Mouse (Mus musculus): ENCODE measurements around the gene Zfhx3. TPM values are rescaled to one million over a fixed set of nuclear protein-coding genes. Genes with fewer than 3 reads are reported as not detected.

Gene Zfhx3
- polyA plus RNA-seq, 1 experiment from 2014 or later, result 17.8 TPM

DNA sequence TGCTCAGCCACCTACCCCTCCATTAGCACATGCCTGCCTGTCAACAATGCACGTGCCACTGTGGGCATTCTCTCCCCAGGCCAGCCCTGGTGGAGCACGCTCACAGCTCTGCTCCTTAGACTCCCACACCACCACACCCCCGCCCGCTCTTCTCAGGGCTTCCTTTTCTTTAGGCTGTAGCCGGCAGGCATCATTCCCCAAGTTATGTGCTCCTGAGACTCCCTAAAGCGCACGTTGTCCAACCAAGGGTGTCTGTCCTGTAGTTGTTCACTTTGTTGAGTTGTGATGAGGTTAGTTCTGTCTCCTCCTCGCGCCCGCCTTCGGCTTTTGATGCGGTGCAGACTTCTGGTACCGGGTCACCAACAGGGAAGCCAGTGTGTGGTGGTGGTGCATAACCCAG is 755.1 kb downstream of the Zfhx3 start:
- Histone ChIP-seq H3K4me2 (ENCODE audit: low read length) (peak overlapping the region; percentile 27), H3K36me3 (ENCODE audit: control insufficient read depth, insufficient read depth, low read length) (no peaks in the 10 kb centered on the region), H3K27ac (ENCODE audit: low read depth, low read length) (peak overlapping the region; percentile 51; the same call in 1 of the 2 replicates), H3K9ac (ENCODE audit: low read depth, low read length) (peak overlapping the region; percentile 41; the same call in 1 of the 2 replicates), H3K4me3 (ENCODE audit: low read length) (no peak overlapping the region), H3K4me1 (ENCODE audit: control insufficient read depth, insufficient read depth, low read depth, low read length) (peaks cover 13% of the 10 kb centered on the region), H3K9me3 (ENCODE audit: control insufficient read depth, low read length) (no peaks in the 10 kb centered on the region), H3K27me3 (replicated peaks; ENCODE audit: control insufficient read depth, insufficient read depth, low read length) (peaks cover 33% of the 10 kb centered on the region)
- no peak for ATAC-seq
- under 1% methylated on average over 13 of the region's 13 CpGs for WGBS

- Histone ChIP-seq H3K9ac (ENCODE audit: low read depth, low read length) (no peak overlapping the region), H3K27me3 (replicated peaks; ENCODE audit: control insufficient read depth, insufficient read depth, low read length) (peaks cover 33% of the 10 kb centered on the region), H3K36me3 (ENCODE audit: control insufficient read depth, insufficient read depth, low read length) (no peaks in the 10 kb centered on the region), H3K4me1 (ENCODE audit: control insufficient read depth, insufficient read depth, low read depth, low read length) (peaks cover 14% of the 10 kb centered on the region), H3K9me3 (ENCODE audit: control insufficient read depth, low read length) (no peaks in the 10 kb centered on the region), H3K27ac (ENCODE audit: low read depth, low read length) (no peak overlapping the region), H3K4me2 (ENCODE audit: low read length) (peak overlapping the region; percentile 27), H3K4me3 (ENCODE audit: low read length) (no peak overlapping the region)
- WGBS, result 12% methylated on average over 5 of the region's 5 CpGs
- ATAC-seq, result no peak
Measured at GRCm38 (mm10) chr8:108698101-108698660, 755.7 kb downstream of the Zfhx3 start.

DNA sequence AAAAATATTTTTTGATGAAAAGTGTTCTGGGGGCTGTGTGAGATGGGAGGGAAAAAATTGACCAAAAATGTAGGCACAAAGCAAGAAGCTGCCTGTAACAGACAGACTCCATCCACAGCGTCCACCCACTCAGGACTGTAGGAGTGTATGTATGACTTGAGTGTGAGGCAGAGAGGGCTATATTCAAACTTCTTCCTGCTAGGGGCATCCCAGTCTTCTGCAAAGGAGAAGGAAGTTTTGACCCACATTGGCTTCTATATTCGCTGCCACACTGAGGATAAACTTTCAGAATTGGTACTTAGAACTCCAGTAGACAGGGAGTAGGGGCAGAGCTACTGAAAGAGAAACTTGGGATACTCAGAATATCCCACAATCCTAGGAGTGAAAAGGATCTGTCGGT is 756.6 kb downstream of the Zfhx3 start:
- 4% methylated on average over 3 of the region's 3 CpGs for WGBS
- Histone ChIP-seq H3K36me3 (ENCODE audit: control insufficient read depth, insufficient read depth, low read length) (no peaks in the 10 kb centered on the region), H3K27ac (ENCODE audit: low read depth, low read length) (peak overlapping the region; percentile 66; the same call in 1 of the 2 replicates), H3K27me3 (replicated peaks; ENCODE audit: control insufficient read depth, insufficient read depth, low read length) (peaks cover 27% of the 10 kb centered on the region), H3K4me3 (ENCODE audit: low read length) (no peak overlapping the region), H3K4me1 (ENCODE audit: control insufficient read depth, insufficient read depth, low read depth, low read length) (peaks cover 14% of the 10 kb centered on the region), H3K4me2 (ENCODE audit: low read length) (peak overlapping the region; percentile 44), H3K9ac (ENCODE audit: low read depth, low read length) (no peak overlapping the region; the same call in 1 of the 2 replicates), H3K9me3 (ENCODE audit: control insufficient read depth, low read length) (no peaks in the 10 kb centered on the region)
- no peak for ATAC-seq

DNA sequence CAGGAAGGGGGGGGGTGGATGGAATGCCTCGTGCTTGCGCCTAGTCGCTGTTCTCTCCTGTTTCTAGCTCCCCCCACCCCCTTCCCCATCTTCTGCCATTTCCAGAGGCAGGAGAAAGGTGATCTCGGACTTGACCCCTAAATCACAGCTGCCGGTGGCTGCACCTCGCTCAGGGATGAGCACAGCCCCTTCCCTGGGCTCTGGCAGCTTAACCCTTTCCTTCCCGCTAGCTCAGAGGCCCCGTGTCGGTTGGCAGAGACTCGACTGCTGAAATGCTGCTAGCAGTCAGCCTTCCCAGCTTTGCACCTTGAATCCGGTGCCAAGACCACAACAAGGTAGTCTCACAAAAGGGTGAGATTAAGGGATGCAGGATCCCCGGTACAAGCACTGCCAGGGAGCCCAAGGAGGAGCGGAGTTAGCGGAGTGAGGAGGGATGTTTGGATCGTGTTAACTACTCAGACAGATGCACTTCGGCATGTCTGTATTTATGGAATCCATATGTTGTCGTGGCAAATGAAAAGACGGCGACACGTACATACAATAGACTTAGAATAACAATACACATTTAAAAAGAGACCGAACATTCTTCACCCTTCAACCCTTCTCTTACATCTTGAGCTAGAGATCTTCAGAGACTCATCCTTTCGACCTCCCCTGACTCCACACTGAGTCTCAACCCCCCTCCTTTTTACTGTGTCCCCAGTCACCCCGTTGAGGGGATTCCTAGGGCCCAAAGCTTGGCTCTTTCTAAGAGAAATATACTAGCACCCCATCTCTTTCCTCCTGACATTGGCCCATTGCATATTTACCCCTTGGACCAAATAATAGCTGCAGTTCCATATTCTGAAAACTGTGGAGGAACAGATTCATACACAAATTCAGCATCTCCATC is 757.3 kb downstream of the Zfhx3 start:
- Histone ChIP-seq H3K9me3 (ENCODE audit: control insufficient read depth, low read length) (no peaks in the 10 kb centered on the region), H3K9ac (ENCODE audit: low read depth, low read length) (peak overlapping the region; percentile 47), H3K4me2 (ENCODE audit: low read length) (peak overlapping the region; percentile 44), H3K36me3 (ENCODE audit: control insufficient read depth, insufficient read depth, low read length) (no peaks in the 10 kb centered on the region), H3K4me3 (ENCODE audit: low read length) (peak overlapping the region; percentile 20), H3K27ac (ENCODE audit: low read depth, low read length) (peak overlapping the region; percentile 66), H3K4me1 (ENCODE audit: control insufficient read depth, insufficient read depth, low read depth, low read length) (peaks cover 14% of the 10 kb centered on the region), H3K27me3 (replicated peaks; ENCODE audit: control insufficient read depth, insufficient read depth, low read length) (peaks cover 22% of the 10 kb centered on the region)
- 3% methylated on average over 23 of the region's 23 CpGs for WGBS
- ATAC-seq, result no peak

GRCm38 (mm10) chr8:108701381-108702175 is 759.1 kb downstream of the Zfhx3 start:
- 0 out of 2 replicates have a peak overlapping the region, but pooled peaks have one; percentile 11 for H3K9ac ChIP-seq (ENCODE audit: low read depth, low read length)
- WGBS, result 6% methylated on average over 7 of the region's 7 CpGs
- peak overlapping the region; percentile 23; the same call in 1 of the 2 replicates for H3K27ac ChIP-seq (ENCODE audit: low read depth, low read length)

GRCm38 (mm10) chr8:108702201-108702600 is 759.8 kb downstream of the Zfhx3 start:
- Histone ChIP-seq H3K27ac (ENCODE audit: low read depth, low read length) (peak overlapping the region; percentile 64), H3K4me2 (ENCODE audit: low read length) (peak overlapping the region; percentile 65)
- ATAC-seq, result no peak

More at GRCm38 (mm10) chr8:108701381-108702175, 759.1 kb downstream of the Zfhx3 start:
- Histone ChIP-seq H3K9me3 (ENCODE audit: control insufficient read depth, low read length) (no peaks in the 10 kb centered on the region), H3K27me3 (replicated peaks; ENCODE audit: control insufficient read depth, insufficient read depth, low read length) (peaks cover 10% of the 10 kb centered on the region), H3K4me1 (ENCODE audit: control insufficient read depth, insufficient read depth, low read depth, low read length) (peaks cover 7% of the 10 kb centered on the region), H3K4me3 (ENCODE audit: low read length) (no peak overlapping the region), H3K36me3 (ENCODE audit: control insufficient read depth, insufficient read depth, low read length) (no peaks in the 10 kb centered on the region), H3K4me2 (ENCODE audit: low read length) (peak overlapping the region; percentile 65)
- no peak for ATAC-seq

GRCm38 (mm10) chr8:108705751-108706150 is 763.3 kb downstream of the Zfhx3 start:
- H3K36me3 ChIP-seq (ENCODE audit: control insufficient read depth, insufficient read depth, low read length), result no peaks in the 10 kb centered on the region
- H3K4me1 ChIP-seq (ENCODE audit: control insufficient read depth, insufficient read depth, low read depth, low read length), result peaks cover 5% of the 10 kb centered on the region
- no peak for ATAC-seq
- peak overlapping the region; percentile 51 for H3K9ac ChIP-seq (ENCODE audit: low read depth, low read length)
- no peaks in the 10 kb centered on the region for H3K9me3 ChIP-seq (ENCODE audit: control insufficient read depth, low read length)
- WGBS, result 43% methylated on average over 2 of the region's 2 CpGs
- H3K27ac ChIP-seq (ENCODE audit: low read depth, low read length), result peak overlapping the region; percentile 69
- H3K27me3 ChIP-seq (replicated peaks; ENCODE audit: control insufficient read depth, insufficient read depth, low read length), result peaks cover 3% of the 10 kb centered on the region; the same call in 1 of the 2 replicates
- peak overlapping the region; percentile 74 for H3K4me3 ChIP-seq (ENCODE audit: low read length)
- peak overlapping the region; percentile 65 for H3K4me2 ChIP-seq (ENCODE audit: low read length)

More at GRCm38 (mm10) chr8:108702201-108702600, 759.8 kb downstream of the Zfhx3 start:
- 21% methylated on average over 1 of the region's 1 CpGs for WGBS
- H3K9me3 ChIP-seq (ENCODE audit: control insufficient read depth, low read length), result no peaks in the 10 kb centered on the region
- peaks cover 11% of the 10 kb centered on the region for H3K27me3 ChIP-seq (replicated peaks; ENCODE audit: control insufficient read depth, insufficient read depth, low read length)
- H3K4me3 ChIP-seq (ENCODE audit: low read length), result peak overlapping the region; percentile 16; the same call in 1 of the 2 replicates
- H3K4me1 ChIP-seq (ENCODE audit: control insufficient read depth, insufficient read depth, low read depth, low read length), result peaks cover 4% of the 10 kb centered on the region
- no peak overlapping the region for H3K9ac ChIP-seq (ENCODE audit: low read depth, low read length)
- no peaks in the 10 kb centered on the region for H3K36me3 ChIP-seq (ENCODE audit: control insufficient read depth, insufficient read depth, low read length)

- Histone ChIP-seq H3K9ac (ENCODE audit: low read depth, low read length) (peak overlapping the region; percentile 33; the same call in 1 of the 2 replicates), H3K27ac (ENCODE audit: low read depth, low read length) (peak overlapping the region; percentile 64), H3K9me3 (ENCODE audit: control insufficient read depth, low read length) (no peaks in the 10 kb centered on the region), H3K4me3 (ENCODE audit: low read length) (peak overlapping the region; percentile 74), H3K36me3 (ENCODE audit: control insufficient read depth, insufficient read depth, low read length) (no peaks in the 10 kb centered on the region), H3K4me1 (ENCODE audit: control insufficient read depth, insufficient read depth, low read depth, low read length) (peaks cover 5% of the 10 kb centered on the region), H3K27me3 (replicated peaks; ENCODE audit: control insufficient read depth, insufficient read depth, low read length) (peaks cover 3% of the 10 kb centered on the region), H3K4me2 (ENCODE audit: low read length) (peak overlapping the region; percentile 65)
- 56% methylated on average over 3 of the region's 3 CpGs for WGBS
- ATAC-seq, result no peak
Measured at GRCm38 (mm10) chr8:108706491-108706847, 764.0 kb downstream of the Zfhx3 start.

Data from hindbrain, embryonic 16.5 days (tissue).